Comparison of ENCODE assay signal across 14 mouse cellular contexts in the genomic region with DNA sequence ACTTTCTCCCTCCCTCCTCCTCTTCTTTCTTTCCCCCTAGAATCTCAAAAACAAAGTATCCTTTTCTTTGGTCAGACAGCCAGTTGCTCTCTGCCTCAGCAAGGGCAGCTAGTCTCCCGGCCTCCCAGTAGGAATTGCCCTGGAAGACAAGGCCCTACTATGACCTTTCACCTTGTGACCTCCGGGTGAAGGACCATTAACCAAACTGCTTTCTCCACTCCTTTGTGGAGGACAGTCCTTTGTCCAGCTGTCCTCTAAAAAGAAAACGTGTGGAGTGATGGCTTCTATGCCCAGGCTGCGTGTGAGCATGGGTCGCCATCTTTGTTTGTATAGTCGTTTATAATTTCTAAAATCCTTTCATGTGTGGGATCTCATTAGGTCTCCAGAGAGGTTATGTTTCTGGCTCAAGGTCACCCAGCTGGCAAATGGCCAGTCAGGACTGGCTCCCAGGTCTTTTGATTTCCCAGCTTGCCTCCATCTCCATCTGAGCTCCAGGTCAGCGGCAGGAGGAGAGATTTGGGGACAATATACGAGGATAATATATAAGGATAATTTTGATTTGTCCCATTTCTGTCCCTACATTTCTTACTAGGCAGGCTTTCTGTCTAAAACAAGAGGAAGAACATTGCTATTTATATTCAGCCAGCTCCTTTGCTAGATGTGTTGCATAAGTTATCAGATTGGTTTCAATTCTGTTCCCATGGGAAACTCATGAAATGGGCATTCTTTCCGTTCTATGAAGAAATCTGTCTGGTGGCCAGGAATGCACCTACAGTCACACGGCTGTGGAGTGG.
DNase-seq lines count a peak whose midpoint lies in the region; ATAC-seq and TF ChIP-seq lines count a peak whose summit lies in the region.
"Had no signal": no experiment of that assay in that cellular context is flagged by ENCODE, and none has a peak within 500 bp of the region (broad histone marks: within the 10 kb centered on the region; RNA-seq: fewer than 3 reads in every experiment).

No protein-coding gene starts in this region.

- H3K9me3 ChIP-seq in hindbrain, embryonic 11.5 days (ENCODE audit: control insufficient read depth, low read length): no peaks in the 10 kb centered on the region
- H3K9me3 ChIP-seq in hindbrain, postnatal 0 days (ENCODE audit: low read length): peaks cover 2% of the 10 kb centered on the region; the same call in 1 of the 2 replicates

- no peak overlapping the region for H3K27ac ChIP-seq in hindbrain, embryonic 11.5 days (ENCODE audit: low read depth, low read length)
- H3K27ac ChIP-seq in hindbrain, postnatal 0 days: no peak overlapping the region
- H3K27ac ChIP-seq: embryonic facial prominence, embryonic 15.5 days; liver, embryonic 14.5 days had no signal

- no peak for ATAC-seq in hindbrain, embryonic 11.5 days (ENCODE audit: low FRiP score)
- no peak for ATAC-seq in hindbrain, postnatal 0 days
- ATAC-seq: Patski had no signal

- H3K36me3 ChIP-seq in hindbrain, embryonic 11.5 days (ENCODE audit: control insufficient read depth, insufficient read depth, low read length): no peaks in the 10 kb centered on the region
- H3K36me3 ChIP-seq in hindbrain, postnatal 0 days (ENCODE audit: insufficient read depth, low read length): no peaks in the 10 kb centered on the region
- H3K36me3 ChIP-seq: embryonic facial prominence, embryonic 15.5 days had no signal

- no peaks in the 10 kb centered on the region for H3K4me1 ChIP-seq in hindbrain, embryonic 11.5 days (replicated peaks; ENCODE audit: control insufficient read depth, insufficient read depth, low read length)
- peaks cover 6% of the 10 kb centered on the region; the same call in 1 of the 2 replicates for H3K4me1 ChIP-seq in hindbrain, postnatal 0 days (ENCODE audit: insufficient read depth, low read length)
- H3K4me1 ChIP-seq: embryonic facial prominence, embryonic 15.5 days had no signal

- H3K4me2 ChIP-seq in hindbrain, embryonic 11.5 days (replicated peaks; ENCODE audit: low read depth, low read length): no peak overlapping the region
- H3K4me2 ChIP-seq in hindbrain, postnatal 0 days (ENCODE audit: low read depth, low read length): no peak overlapping the region
- H3K4me2 ChIP-seq: embryonic facial prominence, embryonic 15.5 days had no signal

- WGBS in hindbrain, embryonic 11.5 days: 22% methylated on average over 10 of the region's 10 CpGs
- WGBS in hindbrain, postnatal 0 days: 20% methylated on average over 10 of the region's 10 CpGs

- peak; percentile 34 for DNase-seq in hindbrain, embryonic 11.5 days (ENCODE audit: low spot score)
- DNase-seq in hindbrain, postnatal 0 days (ENCODE audit: low spot score): no peak
- DNase-seq in right cerebral cortex, adult 18-20 months: peak; percentile 55
- DNase-seq in right cerebral cortex, postnatal 4 days: no peak
- peak; percentile 65 for DNase-seq in embryo, embryonic 11 days
- peak; percentile 84 for DNase-seq in telencephalon, adult 2 months (ENCODE audit: low read depth, low spot score)
- DNase-seq in heart, postnatal 4 days: no peak
- DNase-seq: cerebellum, adult 8-10 months; kidney, adult 18-20 months; retina, postnatal 1 day; thymus, postnatal 36 days had no signal

- H3K27me3 ChIP-seq in hindbrain, embryonic 11.5 days (ENCODE audit: control insufficient read depth, insufficient read depth, low read length): no peaks in the 10 kb centered on the region
- H3K27me3 ChIP-seq in hindbrain, postnatal 0 days (ENCODE audit: insufficient read depth, low read length): no peaks in the 10 kb centered on the region
- H3K27me3 ChIP-seq: embryonic facial prominence, embryonic 15.5 days; Patski had no signal

- TF ChIP-seq CTCF in hindbrain, postnatal 0 days (IDR thresholded peaks at IDR 0.05; ENCODE audit: low read depth): no peak

- no peak overlapping the region for H3K9ac ChIP-seq in hindbrain, embryonic 11.5 days (ENCODE audit: low read depth, low read length)
- H3K9ac ChIP-seq in hindbrain, postnatal 0 days (replicated peaks; ENCODE audit: low read length): no peak overlapping the region
- H3K9ac ChIP-seq: embryonic facial prominence, embryonic 15.5 days; liver, embryonic 14.5 days had no signal

- H3K4me3 ChIP-seq in hindbrain, embryonic 11.5 days (ENCODE audit: low read depth, low read length): no peak overlapping the region
- no peak overlapping the region for H3K4me3 ChIP-seq in hindbrain, postnatal 0 days (ENCODE audit: low read length)
- H3K4me3 ChIP-seq: embryonic facial prominence, embryonic 15.5 days had no signal

Comparison
In these comparisons a context has a peak if more than half of its experiments do, and no peak if none do; other contexts are left out.
1. DNase-seq: peak in hindbrain, embryonic 11.5 days (single experiment), right cerebral cortex, adult 18-20 months (single experiment), embryo, embryonic 11 days (single experiment) and telencephalon, adult 2 months (single experiment); none in hindbrain, postnatal 0 days (single experiment), right cerebral cortex, postnatal 4 days (single experiment) and heart, postnatal 4 days (single experiment).